ENCODE assay signal across 24 mouse cellular contexts in the genomic region with DNA sequence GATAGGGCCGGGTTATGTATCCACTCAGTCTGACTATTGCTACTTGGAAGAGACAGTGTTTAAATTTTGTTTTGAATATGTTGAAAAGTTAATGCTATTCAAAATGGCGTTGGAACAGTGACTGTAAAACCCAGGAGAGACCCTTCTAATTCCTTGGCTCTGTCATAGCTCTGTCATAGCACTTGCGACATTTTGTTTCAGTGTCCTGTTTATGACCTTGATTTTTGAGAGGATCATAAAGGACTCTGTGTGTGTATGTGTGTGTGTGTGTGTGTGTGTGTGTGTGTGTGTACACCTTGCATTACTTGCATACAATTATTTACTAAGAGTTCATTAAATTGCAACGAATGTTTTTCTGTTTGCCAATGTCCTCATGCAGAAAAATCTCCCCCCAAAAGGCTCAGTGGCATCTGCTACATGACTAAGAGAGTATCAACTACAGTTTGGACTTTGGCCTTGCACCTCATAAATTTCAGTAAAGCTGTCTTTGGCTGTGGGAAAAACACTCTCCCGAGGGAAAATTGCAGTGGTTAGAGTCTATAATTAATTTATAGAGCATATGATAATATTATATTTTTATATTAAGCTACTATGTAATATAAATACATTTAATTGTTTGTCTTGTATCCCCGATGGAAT. TPM values are rescaled to one million over a fixed set of nuclear protein-coding genes. Genes with fewer than 3 reads are reported as not detected.
"Had no signal": no experiment of that assay in that cellular context is flagged by ENCODE, and none has a peak within 500 bp of the region (broad histone marks: within the 10 kb centered on the region; RNA-seq: fewer than 3 reads in every experiment).

No protein-coding gene starts in this region.

- H3K9me3 ChIP-seq: limb, embryonic 10.5 days; limb, embryonic 13.5 days; lung, embryonic 15.5 days; midbrain, embryonic 15.5 days; neural tube, embryonic 12.5 days; neural tube, embryonic 15.5 days had no signal

- H3K9ac ChIP-seq: limb, embryonic 13.5 days; liver, embryonic 14.5 days; liver, postnatal 0 days; lung, embryonic 15.5 days; midbrain, embryonic 12.5 days; midbrain, embryonic 15.5 days; neural tube, embryonic 12.5 days; neural tube, embryonic 15.5 days had no signal

- H3K27ac ChIP-seq: kidney, postnatal 0 days; layer of hippocampus, adult 2 months; limb, embryonic 10.5 days; limb, embryonic 13.5 days; liver, embryonic 14.5 days; lung, embryonic 15.5 days; macrophage; midbrain, embryonic 12.5 days; midbrain, embryonic 15.5 days; neural tube, embryonic 12.5 days; neural tube, embryonic 15.5 days; stomach, postnatal 0 days had no signal

- ATAC-seq: midbrain, embryonic 15.5 days had no signal

- H3K4me2 ChIP-seq: limb, embryonic 13.5 days; liver, embryonic 11.5 days; lung, embryonic 15.5 days; midbrain, embryonic 12.5 days; midbrain, embryonic 15.5 days; neural tube, embryonic 12.5 days; neural tube, embryonic 15.5 days had no signal

- H3K4me3 ChIP-seq: layer of hippocampus, adult 2 months; limb, embryonic 10.5 days; limb, embryonic 13.5 days; lung, embryonic 15.5 days; midbrain, embryonic 12.5 days; midbrain, embryonic 15.5 days; neural tube, embryonic 12.5 days; neural tube, embryonic 15.5 days had no signal

- DNase-seq: kidney, adult 2 months; kidney, postnatal 25 days; layer of hippocampus, adult 9-11 months; liver, postnatal 0 days; right cerebral cortex, adult 18-20 months; right cerebral cortex, postnatal 14 days; right cerebral cortex, postnatal 4 days; thymus, adult 2 months; thymus, postnatal 14 days; thymus, postnatal 4 days had no signal

- H3K36me3 ChIP-seq: limb, embryonic 10.5 days; limb, embryonic 13.5 days; lung, embryonic 15.5 days; midbrain, embryonic 12.5 days; midbrain, embryonic 15.5 days; neural tube, embryonic 12.5 days; neural tube, embryonic 15.5 days had no signal

- H3K27me3 ChIP-seq: limb, embryonic 13.5 days; lung, embryonic 15.5 days; midbrain, embryonic 12.5 days; midbrain, embryonic 15.5 days; neural tube, embryonic 12.5 days; neural tube, embryonic 15.5 days had no signal

- H3K4me1 ChIP-seq: limb, embryonic 13.5 days; lung, embryonic 15.5 days; midbrain, embryonic 12.5 days; midbrain, embryonic 15.5 days; neural tube, embryonic 12.5 days; neural tube, embryonic 15.5 days had no signal

RNA-seq across cellular contexts. Expression of a gene that starts 43.7 kb away (rescaled TPM):
- polyA plus RNA-seq: large intestine, adult 2 months; macrophage had no signal
